In genomic region chr17:64003444-64003843, GRCm38 (mm10) we compare ENCODE assay signal across 11 mouse cellular contexts.
DNase-seq lines count a peak whose midpoint lies in the region; ATAC-seq and TF ChIP-seq lines count a peak whose summit lies in the region.
"Had no signal": no experiment of that assay in that cellular context is flagged by ENCODE, and none has a peak within 500 bp of the region (broad histone marks: within the 10 kb centered on the region; RNA-seq: fewer than 3 reads in every experiment).

No protein-coding gene starts in this region.

- DNase-seq in hindbrain, embryonic 11.5 days (ENCODE audit: low spot score) = no peak
- peak; percentile 19 for DNase-seq in Patski (ENCODE audit: low read depth, low spot score)
- DNase-seq in lung, postnatal 4 days = peak; percentile 8 to 46
- DNase-seq in thymus, adult 2 months = no peak
- no peak for DNase-seq in c-Kit-positive CD71-positive TER-119-positive erythroid progenitor cells, embryonic 14.5 days (ENCODE audit: low spot score)
- no peak for DNase-seq in frontal cortex, adult 2 months (ENCODE audit: extremely low spot score in 1 of 2, low spot score in 1 of 2)
- DNase-seq: kidney, adult 8-10 months; left cerebral cortex, postnatal 4 days had no signal

- TF ChIP-seq POLR2A in thymus, adult 2 months (IDR thresholded peaks at IDR 0.05; ENCODE audit: control insufficient read depth, extremely low read depth, insufficient read depth, low read length, poor library complexity) = no peak

- H3K27me3 ChIP-seq in hindbrain, embryonic 16.5 days (replicated peaks; ENCODE audit: control insufficient read depth, insufficient read depth, low read length) = no peaks in the 10 kb centered on the region
- H3K27me3 ChIP-seq in hindbrain, embryonic 11.5 days (ENCODE audit: control insufficient read depth, insufficient read depth, low read length) = no peaks in the 10 kb centered on the region
- no peaks in the 10 kb centered on the region for H3K27me3 ChIP-seq in Patski
- H3K27me3 ChIP-seq in heart, embryonic 11.5 days (ENCODE audit: control insufficient read depth, insufficient read depth, low read length) = no peaks in the 10 kb centered on the region
- H3K27me3 ChIP-seq in thymus, adult 2 months (ENCODE audit: control insufficient read depth, insufficient read depth, low read length) = no peaks in the 10 kb centered on the region
- H3K27me3 ChIP-seq: forebrain, embryonic 13.5 days had no signal

- H3K36me3 ChIP-seq in hindbrain, embryonic 16.5 days (ENCODE audit: control insufficient read depth, insufficient read depth, low read length) = no peaks in the 10 kb centered on the region
- no peaks in the 10 kb centered on the region for H3K36me3 ChIP-seq in hindbrain, embryonic 11.5 days (ENCODE audit: control insufficient read depth, insufficient read depth, low read length)
- no peaks in the 10 kb centered on the region for H3K36me3 ChIP-seq in heart, embryonic 11.5 days (ENCODE audit: control insufficient read depth, insufficient read depth, low read length)
- no peaks in the 10 kb centered on the region for H3K36me3 ChIP-seq in thymus, adult 2 months (ENCODE audit: control insufficient read depth, insufficient read depth, low read length)

- no peak overlapping the region for H3K4me3 ChIP-seq in hindbrain, embryonic 16.5 days (ENCODE audit: low read length)
- H3K4me3 ChIP-seq in hindbrain, embryonic 11.5 days (ENCODE audit: low read depth, low read length) = no peak overlapping the region
- H3K4me3 ChIP-seq in heart, embryonic 11.5 days (ENCODE audit: low read depth, low read length) = no peak overlapping the region
- H3K4me3 ChIP-seq in thymus, adult 2 months (ENCODE audit: control insufficient read depth, insufficient read depth, low read length) = no peak overlapping the region
- H3K4me3 ChIP-seq: forebrain, embryonic 13.5 days had no signal

- POLR2A ChIA-PET in Patski (lab: Charles Lee) = interaction anchor here (0.8 kb wide), 1 partner anchor 435 kb away, joined by 3 read pairs; no protein-coding TSS in a partner anchor

- no peak for TF ChIP-seq CTCF in Patski (IDR thresholded peaks at IDR 0.05)
- no peak for TF ChIP-seq CTCF in thymus, adult 2 months (IDR thresholded peaks at IDR 0.05; ENCODE audit: borderline replicate concordance, control insufficient read depth, extremely low read depth, insufficient read depth, low read length, poor library complexity)

- H3K9ac ChIP-seq in hindbrain, embryonic 16.5 days (ENCODE audit: low read depth, low read length) = no peak overlapping the region
- H3K9ac ChIP-seq in hindbrain, embryonic 11.5 days (ENCODE audit: low read depth, low read length) = no peak overlapping the region
- H3K9ac ChIP-seq in heart, embryonic 11.5 days (ENCODE audit: low read depth, low read length) = no peak overlapping the region
- H3K9ac ChIP-seq: forebrain, embryonic 13.5 days had no signal

- H3K4me1 ChIP-seq in hindbrain, embryonic 16.5 days (ENCODE audit: control insufficient read depth, insufficient read depth, low read depth, low read length) = no peaks in the 10 kb centered on the region
- H3K4me1 ChIP-seq in hindbrain, embryonic 11.5 days (replicated peaks; ENCODE audit: control insufficient read depth, insufficient read depth, low read length) = no peaks in the 10 kb centered on the region
- H3K4me1 ChIP-seq in heart, embryonic 11.5 days (ENCODE audit: control insufficient read depth, insufficient read depth, low read length) = peaks cover 3% of the 10 kb centered on the region; the same call in 1 of the 2 replicates
- no peaks in the 10 kb centered on the region for H3K4me1 ChIP-seq in thymus, adult 2 months (replicated peaks; ENCODE audit: control insufficient read depth, insufficient read depth, low read length)
- H3K4me1 ChIP-seq: forebrain, embryonic 13.5 days had no signal

- in situ Hi-C loops in Patski (cut with MboI; ENCODE audit: low pct_unique_long_range_greater_than_20kb) = no loop called here

- no peak overlapping the region for H3K4me2 ChIP-seq in hindbrain, embryonic 16.5 days (ENCODE audit: low read length)
- no peak overlapping the region for H3K4me2 ChIP-seq in hindbrain, embryonic 11.5 days (replicated peaks; ENCODE audit: low read depth, low read length)
- H3K4me2 ChIP-seq in heart, embryonic 11.5 days = no peak overlapping the region
- H3K4me2 ChIP-seq: forebrain, embryonic 13.5 days had no signal

- peak; percentile 48; the same call in 1 of the 2 replicates for ATAC-seq in hindbrain, embryonic 16.5 days
- no peak for ATAC-seq in hindbrain, embryonic 11.5 days (ENCODE audit: low FRiP score)
- ATAC-seq in Patski = peak; percentile 99
- ATAC-seq in heart, embryonic 11.5 days (replicated peaks; ENCODE audit: insufficient number of reproducible peaks, low FRiP score, low TSS enrichment) = peak; percentile 59; the same call in 1 of the 2 replicates
- ATAC-seq: forebrain, embryonic 13.5 days had no signal

- 74% methylated on average over 13 of the region's 13 CpGs for WGBS in hindbrain, embryonic 16.5 days
- WGBS in hindbrain, embryonic 11.5 days = 86% methylated on average over 13 of the region's 13 CpGs
- WGBS in heart, embryonic 11.5 days (ENCODE audit: insufficient replicate concordance) = 51% methylated on average over 13 of the region's 13 CpGs
- WGBS in thymus, adult 2 months = 93% methylated on average over 13 of the region's 13 CpGs

- CTCF ChIA-PET in Patski (lab: Charles Lee) = no interaction called here

- H3K9me3 ChIP-seq in hindbrain, embryonic 16.5 days (ENCODE audit: control insufficient read depth, low read length) = no peaks in the 10 kb centered on the region
- no peaks in the 10 kb centered on the region for H3K9me3 ChIP-seq in hindbrain, embryonic 11.5 days (ENCODE audit: control insufficient read depth, low read length)
- no peaks in the 10 kb centered on the region for H3K9me3 ChIP-seq in heart, embryonic 11.5 days (replicated peaks; ENCODE audit: control insufficient read depth, low read length)
- H3K9me3 ChIP-seq: forebrain, embryonic 13.5 days had no signal

- H3K27ac ChIP-seq in hindbrain, embryonic 16.5 days (ENCODE audit: low read depth, low read length) = no peak overlapping the region; the same call in 1 of the 2 replicates
- no peak overlapping the region for H3K27ac ChIP-seq in hindbrain, embryonic 11.5 days (ENCODE audit: low read depth, low read length)
- H3K27ac ChIP-seq in heart, embryonic 11.5 days (ENCODE audit: low read depth, low read length) = no peak overlapping the region
- no peak overlapping the region for H3K27ac ChIP-seq in thymus, adult 2 months (ENCODE audit: control insufficient read depth, insufficient read depth, low read length)
- H3K27ac ChIP-seq: forebrain, embryonic 13.5 days had no signal

Comparison
In these comparisons a context has a peak if more than half of its experiments do, and no peak if none do; other contexts are left out.
1. DNase-seq: peak in Patski (single experiment) and lung, postnatal 4 days (2 of 2); none in hindbrain, embryonic 11.5 days (single experiment), thymus, adult 2 months (single experiment), c-Kit-positive CD71-positive TER-119-positive erythroid progenitor cells, embryonic 14.5 days (single experiment) and frontal cortex, adult 2 months (0 of 2).